Mouse (Mus musculus): ENCODE measurements around the gene Sdad1.

Sdad1 gene

GRCm38 (mm10) chr5:92312046-92312715, 1.9 kb upstream of the Sdad1 start:
- DNase-seq: peak; percentile 80 to 93

GRCm38 (mm10) chr5:92304291-92304690, 6.0 kb downstream of the Sdad1 start:
- no peak for DNase-seq

- no peak for DNase-seq
Observed at GRCm38 (mm10) chr5:92302149-92302840, 8.0 kb downstream of the Sdad1 start.

- DNase-seq: no peak
Observed at GRCm38 (mm10) chr5:92294525-92294924, 15.8 kb downstream of the Sdad1 start.

- DNase-seq: peak; percentile 11 to 57
Observed at GRCm38 (mm10) chr5:92291652-92292414, 18.4 kb downstream of the Sdad1 start.

GRCm38 (mm10) chr5:92287840-92288239, 22.4 kb downstream of the Sdad1 start:
- no peak for DNase-seq

GRCm38 (mm10) chr5:92283107-92283506, 27.2 kb downstream of the Sdad1 start:
- no peak for DNase-seq

GRCm38 (mm10) chr5:92282571-92282970, 27.7 kb downstream of the Sdad1 start:
- no peak for DNase-seq

GRCm38 (mm10) chr5:92278942-92279537, 31.2 kb downstream of the Sdad1 start:
- DNase-seq: no peak

- DNase-seq: peak; percentile 90
Observed at GRCm38 (mm10) chr5:92277437-92278394, 32.6 kb downstream of the Sdad1 start, which contains the start of gene Naaa. Gene Naaa (minus strand): TSS chr5:92278170.

GRCm38 (mm10) chr5:92270496-92270895, 39.8 kb downstream of the Sdad1 start:
- no peak for DNase-seq

- no peak for DNase-seq
Observed at GRCm38 (mm10) chr5:92263761-92264359, 46.4 kb downstream of the Sdad1 start.

GRCm38 (mm10) chr5:92262646-92263045, 47.6 kb downstream of the Sdad1 start:
- no peak for DNase-seq

GRCm38 (mm10) chr5:92256218-92256617, 54.1 kb downstream of the Sdad1 start, which contains the start of gene Ppef2:
Gene Ppef2 (minus strand): TSS chr5:92256278.
- no peak for DNase-seq

GRCm38 (mm10) chr5:92254476-92254875, 55.8 kb downstream of the Sdad1 start:
- no peak for DNase-seq

GRCm38 (mm10) chr5:92252797-92253343, 57.4 kb downstream of the Sdad1 start:
- DNase-seq: no peak

- no peak for DNase-seq
Observed at GRCm38 (mm10) chr5:92252031-92252430, 58.2 kb downstream of the Sdad1 start.

- no peak for DNase-seq
Observed at GRCm38 (mm10) chr5:92248614-92249013, 61.7 kb downstream of the Sdad1 start.

- no peak for DNase-seq
Observed at GRCm38 (mm10) chr5:92245483-92245882, 64.8 kb downstream of the Sdad1 start.

- DNase-seq: no peak
Observed at GRCm38 (mm10) chr5:92244900-92245299, 65.4 kb downstream of the Sdad1 start.

- no peak for DNase-seq
Observed at GRCm38 (mm10) chr5:92240769-92241168, 69.5 kb downstream of the Sdad1 start.
